In the genomic region with DNA sequence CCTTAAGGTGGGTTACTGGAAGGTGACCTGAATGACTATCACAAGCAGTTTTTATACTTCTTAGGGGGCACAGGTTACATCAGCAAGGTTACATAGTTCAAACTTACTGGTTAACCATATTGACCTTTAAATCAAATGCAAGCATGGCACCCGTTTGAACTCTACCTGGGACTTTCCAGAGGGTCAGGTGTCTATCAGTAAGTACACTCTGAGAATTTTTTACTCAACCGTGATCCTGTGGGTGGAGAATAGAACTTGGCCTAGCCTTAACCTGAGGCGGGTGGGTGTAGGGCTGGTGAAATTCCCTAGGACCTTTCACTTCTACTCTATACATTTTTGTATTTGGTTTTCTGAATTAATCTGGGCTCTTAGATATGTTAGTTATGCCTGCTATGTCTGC, we compare ENCODE assay signal across 19 mouse cellular contexts.
DNase-seq lines count a peak whose midpoint lies in the region; ATAC-seq lines count a peak whose summit lies in the region.
"Had no signal": no experiment of that assay in that cellular context is flagged by ENCODE, and none has a peak within 500 bp of the region (broad histone marks: within the 10 kb centered on the region; RNA-seq: fewer than 3 reads in every experiment).

No protein-coding gene starts in this region.

- ATAC-seq in CD4-positive, CD25-positive, alpha-beta regulatory T cell, adult 4 months, result peak; percentile 78
- ATAC-seq in activated CD4-positive, CD25-positive, alpha-beta regulatory T cell, adult 4 months, result peak; percentile 74
- peak; percentile 71 for ATAC-seq in inflammation-experienced regulatory T-cells, adult 6 months
- ATAC-seq: forebrain, embryonic 13.5 days; forebrain, embryonic 15.5 days had no signal

- peak; percentile 27 for DNase-seq in CD4-positive helper T cell, adult 2 months (ENCODE audit: low read depth, low spot score)
- no peak for DNase-seq in adrenal gland, adult 8-10 months
- no peak for DNase-seq in layer of hippocampus, adult 18-20 months (ENCODE audit: low spot score in 2 of 2)
- no peak for DNase-seq in left cerebral cortex, postnatal 10 days (ENCODE audit: extremely low spot score in 1 of 2, low spot score in 2 of 2)
- no peak for DNase-seq in lung, postnatal 36 days
- DNase-seq: adrenal gland, adult 2 months; adrenal gland, postnatal 14 days; adrenal gland, postnatal 36 days; B cell, adult 2 months; cerebellum, adult 11-12 months; cerebellum, adult 2 months; cerebellum, adult 9-10 months; cerebellum, postnatal 10 days; cerebellum, postnatal 25 days had no signal

- intact Hi-C loops in left cerebral cortex, postnatal 10 days (cut with DNase I), result no loop called here
